Comparison of ENCODE assay signal across 10 mouse cellular contexts in genomic region chr2:155513543-155513942, GRCm38 (mm10). TPM values are rescaled to one million over a fixed set of nuclear protein-coding genes. Genes with fewer than 3 reads are reported as not detected.
DNase-seq lines count a peak whose midpoint lies in the region; TF ChIP-seq lines count a peak whose summit lies in the region.
"Had no signal": no experiment of that assay in that cellular context is flagged by ENCODE, and none has a peak within 500 bp of the region (broad histone marks: within the 10 kb centered on the region; RNA-seq: fewer than 3 reads in every experiment).

No protein-coding gene starts in this region.

- 24% methylated on average over 5 of the region's 5 CpGs for WGBS in olfactory bulb, adult 2 months

- no peak overlapping the region for H3K27ac ChIP-seq in embryonic fibroblast, embryonic 13.5 days (ENCODE audit: insufficient read depth, low read length)
- peak overlapping the region; percentile 90 for H3K27ac ChIP-seq in olfactory bulb, adult 2 months (ENCODE audit: insufficient read depth, low read depth, low read length)
- H3K27ac ChIP-seq: lung, embryonic 15.5 days had no signal

- peak overlapping the region; percentile 43; the same call in 1 of the 2 replicates for H3K4me3 ChIP-seq in embryonic fibroblast, embryonic 13.5 days (ENCODE audit: insufficient read depth, low read length)
- peak overlapping the region; percentile 88 for H3K4me3 ChIP-seq in olfactory bulb, adult 2 months (ENCODE audit: insufficient read depth, low read depth, low read length)

- DNase-seq in left cerebral cortex, postnatal 14 days (ENCODE audit: low spot score in 2 of 2), result peak; percentile 50 to 51
- no peak for DNase-seq in left cerebral cortex, adult 11 months (ENCODE audit: low spot score)
- DNase-seq in layer of hippocampus, postnatal 25 days (ENCODE audit: extremely low spot score in 1 of 2, low spot score in 1 of 2), result peak; percentile 20 to 31
- DNase-seq in adrenal gland, postnatal 14 days, result no peak
- no peak for DNase-seq in lung, postnatal 4 days
- no peak for DNase-seq in heart, adult 8-10 months (ENCODE audit: low spot score)
- DNase-seq: kidney, adult 2 months had no signal

- TF ChIP-seq POLR2A in embryonic fibroblast, embryonic 13.5 days (IDR thresholded peaks at IDR 0.05; ENCODE audit: low read depth, low read length), result no peak
- no peak; the same call in 1 of the 2 replicates for TF ChIP-seq POLR2A in olfactory bulb, adult 2 months (IDR thresholded peaks at IDR 0.05; ENCODE audit: insufficient read depth, low read depth, low read length)

- H3K4me1 ChIP-seq in embryonic fibroblast, embryonic 13.5 days (ENCODE audit: control insufficient read depth, insufficient read depth, low read length), result no peaks in the 10 kb centered on the region
- peaks cover 17% of the 10 kb centered on the region for H3K4me1 ChIP-seq in olfactory bulb, adult 2 months (ENCODE audit: control insufficient read depth, insufficient read depth, low read length)

- intact Hi-C loops in left cerebral cortex, postnatal 14 days (cut with DNase I), result no loop called here

- TF ChIP-seq CTCF in embryonic fibroblast, embryonic 13.5 days (IDR thresholded peaks at IDR 0.05; ENCODE audit: borderline replicate concordance, insufficient read depth, low read length), result no peak
- TF ChIP-seq CTCF in olfactory bulb, adult 2 months (IDR thresholded peaks at IDR 0.05; ENCODE audit: insufficient read depth, low read depth, low read length), result no peak

RNA-seq across cellular contexts. Expression of gene Acss2, which starts 4.2 kb away (rescaled TPM):
- total RNA-seq in left cerebral cortex, postnatal 14 days (2021), result 10 to 100 TPM; 46.6 to 52.7 TPM
- polyA plus RNA-seq in embryonic fibroblast, embryonic 13.5 days (2011; ENCODE audit: insufficient read length, low read depth, missing spikeins), result 7.1 and 10.1 TPM in 2 replicates
- 10 to 100 TPM; 60.8 to 70.2 TPM for total RNA-seq in layer of hippocampus, postnatal 25 days (2021)
- polyA plus RNA-seq in olfactory bulb, adult 2 months (2012; ENCODE audit: insufficient read depth, insufficient read length, low replicate concordance, missing spikeins), result not detected in 2 replicates
- total RNA-seq in adrenal gland, postnatal 14 days (2021), result 30.1 and 34.5 TPM in 2 replicates
- 10 to 100 TPM; 30.9 to 37.7 (median 35.5) TPM for total RNA-seq in heart, adult 8-10 months (2022)

RNA-seq across cellular contexts. Expression of gene Ggt7, which starts 4.5 kb away (rescaled TPM):
- total RNA-seq in left cerebral cortex, postnatal 14 days (2021), result 100 to 1,000 TPM; 112 to 120 TPM
- 10.8 and 11.0 TPM in 2 replicates for polyA plus RNA-seq in embryonic fibroblast, embryonic 13.5 days (2011; ENCODE audit: insufficient read length, low read depth, missing spikeins)
- total RNA-seq in layer of hippocampus, postnatal 25 days (2021), result 100 to 1,000 TPM; 111 to 117 TPM
- polyA plus RNA-seq in olfactory bulb, adult 2 months (2012; ENCODE audit: insufficient read depth, insufficient read length, low replicate concordance, missing spikeins), result not detected in 2 replicates
- 3.8 and 6.7 TPM in 2 replicates for total RNA-seq in adrenal gland, postnatal 14 days (2021)
- 1 to 10 TPM in 1 of 4 experiments, under 1 TPM in 3; 0.62 to 1.0 (median 0.85) TPM for total RNA-seq in heart, adult 8-10 months (2022)

RNA-seq across cellular contexts. Expression of gene Ncoa6, which starts 39.8 kb away (rescaled TPM):
- total RNA-seq in left cerebral cortex, postnatal 14 days (2021), result 10 to 100 TPM; 60.9 to 63.8 TPM
- 44.7 and 44.8 TPM in 2 replicates for polyA plus RNA-seq in embryonic fibroblast, embryonic 13.5 days (2011; ENCODE audit: insufficient read length, low read depth, missing spikeins)
- total RNA-seq in layer of hippocampus, postnatal 25 days (2021), result 10 to 100 TPM; 54.9 to 73.7 TPM
- polyA plus RNA-seq in olfactory bulb, adult 2 months (2012; ENCODE audit: insufficient read depth, insufficient read length, low replicate concordance, missing spikeins), result 44.1 TPM in 1 of 2 replicates, not detected in the other
- 39.5 and 43.5 TPM in 2 replicates for total RNA-seq in adrenal gland, postnatal 14 days (2021)
- 10 to 100 TPM; 19.3 to 25.9 (median 20.9) TPM for total RNA-seq in heart, adult 8-10 months (2022)

Comparison
In these comparisons a context has a peak if more than half of its experiments do, and no peak if none do; other contexts are left out.
1. DNase-seq: peak in left cerebral cortex, postnatal 14 days (2 of 2) and layer of hippocampus, postnatal 25 days (2 of 2); none in left cerebral cortex, adult 11 months (single experiment), adrenal gland, postnatal 14 days (single experiment), lung, postnatal 4 days (0 of 2) and heart, adult 8-10 months (single experiment).
2. RNA of gene Ggt7, which starts 4.5 kb away (total RNA-seq): 112 to 120 TPM in left cerebral cortex, postnatal 14 days and 111 to 117 TPM in layer of hippocampus, postnatal 25 days; 3.8 to 6.7 TPM in adrenal gland, postnatal 14 days and 0.62 to 1.0 TPM in heart, adult 8-10 months; every median in the first group is over 10 times any median in the second.